Mouse (Mus musculus) lung, postnatal 0 days (tissue): ENCODE measurements around the gene Anxa11.

Experiments
- CTCF ChIP-seq: IDR thresholded peaks from 2 replicates; pipeline ENCODE4 v1.5.1; 2016; ENCODE audit warnings: antibody characterized with exemption, mild to moderate bottlenecking
- EP300 ChIP-seq: IDR thresholded peaks from 2 replicates; pipeline ENCODE4 v1.6.1; 2016; ENCODE audit warnings: antibody characterized with exemption, mild to moderate bottlenecking, control low read depth

GRCm38 (mm10) chr14:25838411-25838810 is 3.5 kb upstream of the Anxa11 start:
- TF ChIP-seq CTCF (no peak), EP300 (no peak)
